Mouse (Mus musculus) heart, postnatal 0 days (tissue): ENCODE measurements around the gene Tgfbr3.

Experiments
- CTCF ChIP-seq: IDR thresholded peaks from 2 replicates; pipeline ENCODE4 v1.5.1; 2016; ENCODE audit warnings: antibody characterized with exemption, control low read depth, low read depth
- EP300 ChIP-seq: IDR thresholded peaks from 2 replicates; pipeline ENCODE4 v1.6.1; 2016; ENCODE audit warnings: antibody characterized with exemption, low read depth

GRCm38 (mm10) chr5:107295817-107296511 lies 6.5 kb upstream of the Tgfbr3 start:
- TF ChIP-seq CTCF: no peak
- TF ChIP-seq EP300: no peak
